Mouse (Mus musculus): ENCODE measurements around the gene Dmxl2. TPM values are rescaled to one million over a fixed set of nuclear protein-coding genes. Genes with fewer than 3 reads are reported as not detected.

Dmxl2 gene
- polyA plus RNA-seq, 1 experiment from 2014 or later, result 3.3 TPM

- DNase-seq (peak; percentile 45), ATAC-seq (peak; percentile 10)
- Histone ChIP-seq H3K4me1 (ENCODE audit: insufficient read depth) (peaks cover 8% of the 10 kb centered on the region; the same call in 1 of the 2 replicates), H3K27me3 (ENCODE audit: insufficient read depth, low read length) (peaks cover 13% of the 10 kb centered on the region; the same call in 1 of the 2 replicates), H3K9ac (replicated peaks) (no peak overlapping the region; the same call in 1 of the 2 replicates), H3K27ac (ENCODE audit: low read depth) (peak overlapping the region; percentile 87), H3K9me3 (ENCODE audit: low read length) (no peaks in the 10 kb centered on the region), H3K4me2 (ENCODE audit: low read depth, low read length) (peak overlapping the region; percentile 76), H3K36me3 (replicated peaks; ENCODE audit: insufficient read depth, low read length) (no peaks in the 10 kb centered on the region), H3K4me3 (ENCODE audit: low read depth, low read length) (peak overlapping the region; percentile 68)
- TF ChIP-seq CTCF (IDR thresholded peaks at IDR 0.05; ENCODE audit: low read depth) (no peak), EP300 (IDR thresholded peaks at IDR 0.05; ENCODE audit: low read depth) (no peak)
- WGBS (ENCODE audit: insufficient replicate concordance), result 20% methylated on average over 12 of the region's 12 CpGs
Observed at GRCm38 (mm10) chr9:54502873-54503272, 1.4 kb upstream of the Dmxl2 start.

- 5% methylated on average over 13 of the region's 13 CpGs for WGBS (ENCODE audit: insufficient replicate concordance)
- H3K27me3 ChIP-seq (ENCODE audit: insufficient read depth, low read length), result peaks cover 13% of the 10 kb centered on the region; the same call in 1 of the 2 replicates
Observed at GRCm38 (mm10) chr9:54502111-54502495, 677 bp upstream of the Dmxl2 start.

GRCm38 (mm10) chr9:54500832-54501452, 484 bp downstream of the Dmxl2 start:
- TF ChIP-seq CTCF (IDR thresholded peaks at IDR 0.05; ENCODE audit: low read depth) (no peak), EP300 (IDR thresholded peaks at IDR 0.05; ENCODE audit: low read depth) (no peak)
- 2% methylated on average over 43 of the region's 43 CpGs for WGBS (ENCODE audit: insufficient replicate concordance)
- Histone ChIP-seq H3K4me1 (ENCODE audit: insufficient read depth) (peaks cover 8% of the 10 kb centered on the region; the same call in 1 of the 2 replicates), H3K4me2 (ENCODE audit: low read depth, low read length) (peak overlapping the region; percentile 76), H3K9ac (replicated peaks) (peak overlapping the region; percentile 79), H3K9me3 (ENCODE audit: low read length) (no peaks in the 10 kb centered on the region), H3K27ac (ENCODE audit: low read depth) (peak overlapping the region; percentile 87), H3K4me3 (ENCODE audit: low read depth, low read length) (peak overlapping the region; percentile 68), H3K27me3 (ENCODE audit: insufficient read depth, low read length) (peaks cover 13% of the 10 kb centered on the region; the same call in 1 of the 2 replicates), H3K36me3 (replicated peaks; ENCODE audit: insufficient read depth, low read length) (no peaks in the 10 kb centered on the region)
- no peak for ATAC-seq
- DNase-seq, result no peak

More at GRCm38 (mm10) chr9:54502111-54502495, 677 bp upstream of the Dmxl2 start:
- peak; percentile 47 for DNase-seq
- Histone ChIP-seq H3K4me1 (ENCODE audit: insufficient read depth) (peaks cover 8% of the 10 kb centered on the region; the same call in 1 of the 2 replicates), H3K9me3 (ENCODE audit: low read length) (no peaks in the 10 kb centered on the region), H3K9ac (replicated peaks) (0 out of 2 replicates have a peak overlapping the region, but pooled peaks have one; percentile 2), H3K4me3 (ENCODE audit: low read depth, low read length) (peak overlapping the region; percentile 68), H3K36me3 (replicated peaks; ENCODE audit: insufficient read depth, low read length) (no peaks in the 10 kb centered on the region), H3K4me2 (ENCODE audit: low read depth, low read length) (peak overlapping the region; percentile 76), H3K27ac (ENCODE audit: low read depth) (peak overlapping the region; percentile 87)
- no peak for TF ChIP-seq CTCF (IDR thresholded peaks at IDR 0.05; ENCODE audit: low read depth)
- TF ChIP-seq EP300 (IDR thresholded peaks at IDR 0.05; ENCODE audit: low read depth), result no peak
- peak; percentile 37 for ATAC-seq

- 66% methylated on average over 3 of the region's 3 CpGs for WGBS (ENCODE audit: insufficient replicate concordance)
- TF ChIP-seq EP300 (IDR thresholded peaks at IDR 0.05; ENCODE audit: low read depth) (no peak), CTCF (IDR thresholded peaks at IDR 0.05; ENCODE audit: low read depth) (no peak)
Observed at GRCm38 (mm10) chr9:54499791-54500190, 1.6 kb downstream of the Dmxl2 start.

GRCm38 (mm10) chr9:54499291-54499690, 2.1 kb downstream of the Dmxl2 start:
- Histone ChIP-seq H3K4me3 (ENCODE audit: low read depth, low read length) (no peak overlapping the region), H3K36me3 (replicated peaks; ENCODE audit: insufficient read depth, low read length) (no peaks in the 10 kb centered on the region), H3K27ac (ENCODE audit: low read depth) (no peak overlapping the region), H3K27me3 (ENCODE audit: insufficient read depth, low read length) (peaks cover 13% of the 10 kb centered on the region; the same call in 1 of the 2 replicates), H3K9ac (replicated peaks) (no peak overlapping the region), H3K4me2 (ENCODE audit: low read depth, low read length) (0 out of 2 replicates have a peak overlapping the region, but pooled peaks have one; percentile 11), H3K9me3 (ENCODE audit: low read length) (no peaks in the 10 kb centered on the region), H3K4me1 (ENCODE audit: insufficient read depth) (peaks cover 8% of the 10 kb centered on the region; the same call in 1 of the 2 replicates)
- DNase-seq, result no peak
- WGBS (ENCODE audit: insufficient replicate concordance), result 74% methylated on average over 6 of the region's 6 CpGs
- TF ChIP-seq EP300 (IDR thresholded peaks at IDR 0.05; ENCODE audit: low read depth) (no peak), CTCF (IDR thresholded peaks at IDR 0.05; ENCODE audit: low read depth) (0 out of 2 replicates have a peak, but pooled peaks have one; percentile 21)
- ATAC-seq, result no peak

More at GRCm38 (mm10) chr9:54499791-54500190, 1.6 kb downstream of the Dmxl2 start:
- no peak for ATAC-seq
- no peak overlapping the region for H3K4me3 ChIP-seq (ENCODE audit: low read depth, low read length)
- H3K4me1 ChIP-seq (ENCODE audit: insufficient read depth), result peaks cover 8% of the 10 kb centered on the region; the same call in 1 of the 2 replicates
- no peaks in the 10 kb centered on the region for H3K36me3 ChIP-seq (replicated peaks; ENCODE audit: insufficient read depth, low read length)
- no peak overlapping the region for H3K9ac ChIP-seq (replicated peaks)
- H3K27ac ChIP-seq (ENCODE audit: low read depth), result no peak overlapping the region
- H3K4me2 ChIP-seq (ENCODE audit: low read depth, low read length), result no peak overlapping the region
- H3K27me3 ChIP-seq (ENCODE audit: insufficient read depth, low read length), result peaks cover 13% of the 10 kb centered on the region; the same call in 1 of the 2 replicates
- no peak for DNase-seq
- H3K9me3 ChIP-seq (ENCODE audit: low read length), result no peaks in the 10 kb centered on the region

GRCm38 (mm10) chr9:54490431-54490830, 11.0 kb downstream of the Dmxl2 start:
- Histone ChIP-seq H3K9me3 (ENCODE audit: low read length) (no peaks in the 10 kb centered on the region), H3K4me1 (ENCODE audit: insufficient read depth) (no peaks in the 10 kb centered on the region), H3K9ac (replicated peaks) (no peak overlapping the region), H3K27me3 (ENCODE audit: insufficient read depth, low read length) (no peaks in the 10 kb centered on the region), H3K4me3 (ENCODE audit: low read depth, low read length) (no peak overlapping the region), H3K36me3 (replicated peaks; ENCODE audit: insufficient read depth, low read length) (no peaks in the 10 kb centered on the region), H3K27ac (ENCODE audit: low read depth) (no peak overlapping the region), H3K4me2 (ENCODE audit: low read depth, low read length) (no peak overlapping the region)
- DNase-seq, result no peak
- TF ChIP-seq EP300 (IDR thresholded peaks at IDR 0.05; ENCODE audit: low read depth) (no peak), CTCF (IDR thresholded peaks at IDR 0.05; ENCODE audit: low read depth) (no peak)
- ATAC-seq, result no peak
- WGBS (ENCODE audit: insufficient replicate concordance), result 73% methylated on average over 2 of the region's 2 CpGs
